Mouse (Mus musculus) adipocyte (in vitro differentiated cells): ENCODE measurements around the gene Rpusd2.
A peak's percentile ranks its signal among the peaks of the same experiment; 100 is the strongest.

Experiments used
- DNase-seq: peaks from one replicate; pipeline ENCODE4 v3.0.0-alpha.2; 2016; ENCODE audit warnings: low spot score

Gene Rpusd2

GRCm38 (mm10) chr2:119032191-119032590 lies 2.4 kb upstream of the Rpusd2 start:
- DNase-seq = no peak

GRCm38 (mm10) chr2:119035397-119035745 lies 781 bp downstream of the Rpusd2 start:
- no peak for DNase-seq

- peak; percentile 72 for DNase-seq
Observed at GRCm38 (mm10) chr2:119040882-119041281, 6.3 kb downstream of the Rpusd2 start.

DNA sequence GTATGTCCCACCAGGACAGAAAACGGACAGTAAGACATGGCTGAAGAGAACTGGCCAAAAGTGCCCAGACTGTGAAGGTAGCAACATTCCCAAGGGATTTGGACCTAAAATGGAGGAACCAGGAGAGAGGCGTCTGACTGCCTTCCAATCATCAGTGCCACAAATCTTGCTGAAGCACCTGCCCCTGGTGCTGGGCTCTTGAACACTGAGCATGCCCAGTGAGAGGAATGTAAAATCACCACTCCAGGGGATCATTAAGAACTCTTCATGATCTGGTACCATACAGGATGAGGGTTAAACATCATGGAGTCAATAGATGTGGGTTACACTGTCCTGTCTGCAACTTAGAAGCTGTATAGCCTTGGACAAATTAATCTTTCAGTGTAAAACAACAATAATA lies 10.6 kb downstream of the Rpusd2 start:
- DNase-seq = no peak

- DNase-seq = peak; percentile 97
Observed at GRCm38 (mm10) chr2:119046649-119047611, 12.3 kb downstream of the Rpusd2 start, which contains the start of gene Knl1. Gene Knl1, plus strand, starts transcription at chr2:119047119.

DNA sequence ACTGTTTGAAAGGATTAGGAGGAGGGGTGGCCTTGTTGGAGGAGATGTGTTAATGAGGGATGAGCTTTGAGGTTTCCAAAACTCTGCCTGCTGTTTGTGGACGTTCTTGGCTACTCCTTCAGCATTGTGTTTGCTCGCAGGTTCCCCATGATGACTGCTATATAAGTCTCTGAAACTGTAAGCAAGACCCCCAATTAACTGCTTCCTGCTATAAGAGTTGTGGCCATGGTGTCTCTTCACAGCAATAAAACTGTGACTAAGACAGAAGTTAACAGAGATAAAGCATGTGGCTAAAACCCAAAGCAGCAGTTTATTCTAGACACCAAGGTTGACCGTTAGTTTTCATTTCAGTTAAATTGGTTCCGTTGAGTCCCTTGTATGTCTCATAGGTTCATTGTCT lies 13.3 kb downstream of the Rpusd2 start:
- DNase-seq = no peak

- no peak for DNase-seq
Observed at GRCm38 (mm10) chr2:119050132-119050650, 15.6 kb downstream of the Rpusd2 start.

GRCm38 (mm10) chr2:119060139-119060538 lies 25.5 kb downstream of the Rpusd2 start:
- DNase-seq = no peak

DNA sequence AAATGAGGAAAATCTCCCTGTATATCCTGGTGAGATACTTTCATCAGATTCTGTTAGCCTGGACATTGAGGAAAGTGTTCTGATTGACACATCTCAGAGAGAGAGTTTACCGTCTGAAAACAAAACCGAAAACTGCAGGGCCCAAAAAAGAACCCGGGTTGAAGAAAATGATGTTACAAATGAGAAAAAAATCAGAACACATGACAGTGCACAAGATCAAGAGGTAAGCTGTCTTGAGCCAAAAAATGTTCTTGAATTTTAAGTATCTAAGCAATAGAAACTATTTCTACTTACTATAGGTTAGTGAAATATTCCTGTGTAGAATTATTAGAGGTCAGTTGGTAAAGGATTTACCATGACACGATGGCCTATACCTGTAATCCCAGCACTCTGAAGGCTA lies 37.8 kb downstream of the Rpusd2 start:
- DNase-seq = no peak

DNA sequence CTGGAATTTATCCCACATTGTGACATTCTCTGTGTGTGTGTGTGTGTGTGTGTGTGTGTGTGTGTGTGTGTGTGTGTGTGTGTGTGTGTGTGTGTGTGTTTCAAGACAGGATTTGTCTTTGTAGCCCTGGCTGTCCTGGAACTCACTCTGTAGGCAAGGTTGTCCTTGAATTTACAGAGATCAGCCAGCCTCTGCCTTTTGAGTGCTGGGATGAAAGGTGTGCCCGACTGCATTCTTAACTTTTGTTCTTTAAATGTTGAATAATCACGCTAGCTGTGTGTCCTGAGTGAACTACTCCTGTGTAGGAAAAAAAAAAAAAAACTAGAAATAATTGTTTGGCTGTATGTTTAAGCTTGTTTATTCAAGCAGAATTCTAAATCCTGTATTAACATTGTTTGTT lies 51.6 kb downstream of the Rpusd2 start:
- DNase-seq = no peak
